Mouse (Mus musculus): ENCODE data around the gene Rgl3. TPM values are rescaled to one million over a fixed set of nuclear protein-coding genes. Genes with fewer than 3 reads are reported as not detected.

Gene Rgl3
- polyA plus RNA-seq, 1 experiment from 2014 or later, result 3.7 TPM

DNA sequence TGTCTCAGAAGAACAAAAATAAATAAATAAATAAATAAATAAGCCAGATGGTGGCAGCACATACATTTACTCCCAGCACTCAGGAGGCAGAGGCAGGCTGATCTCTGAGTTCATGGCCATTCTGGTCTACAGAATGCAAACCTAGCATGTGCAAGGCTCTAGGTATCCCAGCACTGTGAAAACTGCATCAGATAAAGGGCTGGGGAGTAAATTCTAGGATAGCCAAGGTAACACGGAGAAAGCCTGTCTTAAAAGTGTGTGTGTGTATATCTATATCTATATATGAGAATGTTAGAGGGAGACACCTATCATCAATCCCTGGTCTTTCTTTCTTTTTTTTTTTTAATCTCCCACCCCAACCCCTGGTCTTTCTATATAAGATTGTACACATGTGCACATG, 63.7 kb downstream of the Rgl3 start:
- H3K27ac ChIP-seq (ENCODE audit: low read depth, low read length), result no peak overlapping the region
- no peaks in the 10 kb centered on the region for H3K4me1 ChIP-seq (ENCODE audit: control insufficient read depth, insufficient read depth, low read length)
- no peak overlapping the region for H3K4me3 ChIP-seq (ENCODE audit: low read depth, low read length)
- ATAC-seq (ENCODE audit: insufficient read depth, low FRiP score, low TSS enrichment) (no peak), DNase-seq (ENCODE audit: low spot score) (no peak)
- WGBS, result 96% methylated on average over 1 of the region's 1 CpGs
- H3K9ac ChIP-seq (ENCODE audit: low read length), result no peak overlapping the region
- no peak overlapping the region for H3K4me2 ChIP-seq (ENCODE audit: low read depth)
- no peaks in the 10 kb centered on the region for H3K36me3 ChIP-seq (ENCODE audit: control insufficient read depth, insufficient read depth, low read length)
- no peaks in the 10 kb centered on the region for H3K27me3 ChIP-seq (ENCODE audit: control insufficient read depth, insufficient read depth, low read length)
- H3K9me3 ChIP-seq (ENCODE audit: control insufficient read depth, low read length), result no peaks in the 10 kb centered on the region

DNA sequence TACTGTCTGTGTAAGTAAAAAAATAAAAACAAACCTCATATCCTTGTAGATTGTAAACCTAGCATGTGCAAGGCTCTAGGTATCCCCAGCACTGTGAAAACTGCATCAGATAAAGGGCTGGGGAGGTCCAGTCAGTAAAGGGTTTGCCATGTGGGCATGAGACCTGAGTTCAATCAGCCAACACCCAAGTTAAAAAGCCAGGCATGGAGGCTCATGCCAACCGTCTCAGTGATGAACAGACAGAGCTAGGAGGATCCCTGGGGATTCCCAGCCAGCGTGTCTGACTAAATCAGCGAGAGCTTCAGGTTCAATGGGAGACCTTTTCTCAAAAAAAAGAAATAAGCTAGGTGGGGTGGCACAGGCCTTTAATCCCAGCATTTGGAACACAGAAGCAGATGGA, 64.2 kb downstream of the Rgl3 start:
- Histone ChIP-seq H3K27ac (ENCODE audit: low read depth, low read length) (no peak overlapping the region), H3K4me1 (ENCODE audit: control insufficient read depth, insufficient read depth, low read length) (no peaks in the 10 kb centered on the region), H3K4me3 (ENCODE audit: low read depth, low read length) (no peak overlapping the region), H3K4me2 (ENCODE audit: low read depth) (no peak overlapping the region), H3K9me3 (ENCODE audit: control insufficient read depth, low read length) (no peaks in the 10 kb centered on the region), H3K36me3 (ENCODE audit: control insufficient read depth, insufficient read depth, low read length) (no peaks in the 10 kb centered on the region), H3K27me3 (ENCODE audit: control insufficient read depth, insufficient read depth, low read length) (no peaks in the 10 kb centered on the region), H3K9ac (ENCODE audit: low read length) (no peak overlapping the region)
- 90% methylated on average over 3 of the region's 3 CpGs for WGBS
- no peak for DNase-seq (ENCODE audit: low spot score)
- no peak for ATAC-seq (ENCODE audit: insufficient read depth, low FRiP score, low TSS enrichment)

DNA sequence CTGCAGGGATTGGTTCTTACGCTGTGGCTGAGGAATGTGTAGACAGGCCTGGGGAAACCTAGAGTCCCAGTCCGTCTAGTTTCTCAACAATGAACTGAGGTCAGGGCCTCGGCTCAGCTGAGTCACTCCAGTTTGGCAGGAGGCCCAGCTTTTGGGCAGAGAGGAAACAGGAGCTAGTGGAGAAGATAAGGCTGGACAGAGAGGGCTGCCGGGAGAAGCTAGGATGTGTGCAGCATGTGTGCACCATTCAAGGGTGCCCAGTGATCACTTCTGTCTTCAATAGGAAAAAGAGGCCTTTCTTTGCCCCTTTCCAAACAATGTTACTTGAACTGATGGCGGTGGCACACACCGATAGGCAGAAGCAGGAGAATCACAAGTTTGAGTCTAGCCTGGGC, 65.2 kb downstream of the Rgl3 start:
- H3K4me3 ChIP-seq (ENCODE audit: low read depth, low read length), result no peak overlapping the region
- H3K36me3 ChIP-seq (ENCODE audit: control insufficient read depth, insufficient read depth, low read length), result no peaks in the 10 kb centered on the region
- no peak overlapping the region for H3K9ac ChIP-seq (ENCODE audit: low read length)
- 90% methylated on average over 6 of the region's 6 CpGs for WGBS
- no peaks in the 10 kb centered on the region for H3K9me3 ChIP-seq (ENCODE audit: control insufficient read depth, low read length)
- H3K27ac ChIP-seq (ENCODE audit: low read depth, low read length), result no peak overlapping the region
- DNase-seq (ENCODE audit: low spot score) (no peak), ATAC-seq (ENCODE audit: insufficient read depth, low FRiP score, low TSS enrichment) (no peak)
- H3K27me3 ChIP-seq (ENCODE audit: control insufficient read depth, insufficient read depth, low read length), result no peaks in the 10 kb centered on the region
- H3K4me2 ChIP-seq (ENCODE audit: low read depth), result no peak overlapping the region
- no peaks in the 10 kb centered on the region for H3K4me1 ChIP-seq (ENCODE audit: control insufficient read depth, insufficient read depth, low read length)

DNA sequence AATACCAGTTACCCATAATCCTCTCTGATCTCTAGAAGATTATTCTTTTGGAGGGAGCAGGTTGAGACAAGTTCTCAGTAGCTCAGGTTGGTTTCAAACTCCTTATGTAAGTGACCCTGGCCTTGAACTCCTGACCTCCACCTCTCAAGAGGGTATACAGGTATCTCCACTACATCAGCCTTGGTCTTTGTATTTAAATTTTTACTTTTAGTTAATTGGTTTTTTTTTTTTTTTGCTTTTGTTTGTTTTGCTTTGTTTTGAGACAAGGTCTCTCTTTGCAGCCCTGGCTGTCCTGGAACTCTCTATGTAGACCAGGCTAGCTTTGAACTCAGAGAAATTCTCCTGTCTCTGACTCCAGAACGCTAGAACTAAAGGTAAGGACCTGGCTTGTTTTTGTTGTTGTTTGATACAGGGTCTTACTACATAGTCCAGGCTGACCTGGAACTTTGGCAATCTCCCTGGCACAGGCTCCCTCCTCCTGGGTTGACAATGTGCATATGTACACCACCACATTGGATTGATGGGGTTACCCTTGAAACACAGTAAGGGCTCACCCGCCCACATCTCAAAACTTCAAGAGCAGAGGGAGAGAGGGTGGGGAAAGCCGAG, 65.7 kb downstream of the Rgl3 start:
- Histone ChIP-seq H3K27ac (ENCODE audit: low read depth, low read length) (no peak overlapping the region), H3K4me3 (ENCODE audit: low read depth, low read length) (no peak overlapping the region), H3K4me1 (ENCODE audit: control insufficient read depth, insufficient read depth, low read length) (no peaks in the 10 kb centered on the region), H3K36me3 (ENCODE audit: control insufficient read depth, insufficient read depth, low read length) (no peaks in the 10 kb centered on the region), H3K9ac (ENCODE audit: low read length) (no peak overlapping the region), H3K27me3 (ENCODE audit: control insufficient read depth, insufficient read depth, low read length) (no peaks in the 10 kb centered on the region), H3K4me2 (ENCODE audit: low read depth) (no peak overlapping the region), H3K9me3 (ENCODE audit: control insufficient read depth, low read length) (no peaks in the 10 kb centered on the region)
- ATAC-seq (ENCODE audit: insufficient read depth, low FRiP score, low TSS enrichment) (no peak), DNase-seq (ENCODE audit: low spot score) (no peak)
- 79% methylated on average over 3 of the region's 3 CpGs for WGBS

DNA sequence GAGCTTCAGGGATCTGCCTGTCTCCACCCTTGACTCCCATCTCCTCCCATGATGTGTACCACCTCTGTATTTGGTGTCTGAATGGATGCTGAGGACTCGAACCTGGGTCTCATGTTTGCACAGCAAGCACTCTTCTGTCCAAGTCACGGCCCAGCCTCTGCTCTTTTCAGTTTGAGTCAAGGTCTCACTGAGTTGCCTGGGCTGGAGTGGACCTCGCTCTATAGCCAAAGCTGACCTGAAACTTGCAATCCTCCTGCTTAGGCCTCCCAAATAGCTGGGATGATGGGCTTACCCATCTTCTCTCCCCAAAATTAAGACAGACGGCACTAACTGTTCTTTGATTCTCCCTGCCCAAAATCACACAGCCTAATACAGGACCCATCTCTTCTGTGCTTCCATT, 66.2 kb downstream of the Rgl3 start:
- no peak overlapping the region for H3K4me3 ChIP-seq (ENCODE audit: low read depth, low read length)
- no peak for DNase-seq (ENCODE audit: low spot score)
- no peak for ATAC-seq (ENCODE audit: insufficient read depth, low FRiP score, low TSS enrichment)
- WGBS, result 84% methylated on average over 4 of the region's 4 CpGs
- no peaks in the 10 kb centered on the region for H3K4me1 ChIP-seq (ENCODE audit: control insufficient read depth, insufficient read depth, low read length)
- H3K9ac ChIP-seq (ENCODE audit: low read length), result no peak overlapping the region
- no peaks in the 10 kb centered on the region for H3K36me3 ChIP-seq (ENCODE audit: control insufficient read depth, insufficient read depth, low read length)
- H3K27me3 ChIP-seq (ENCODE audit: control insufficient read depth, insufficient read depth, low read length), result no peaks in the 10 kb centered on the region
- no peak overlapping the region for H3K27ac ChIP-seq (ENCODE audit: low read depth, low read length)
- no peak overlapping the region for H3K4me2 ChIP-seq (ENCODE audit: low read depth)
- H3K9me3 ChIP-seq (ENCODE audit: control insufficient read depth, low read length), result no peaks in the 10 kb centered on the region

Other genes starting within 250 kb of the Rgl3 start
- 116 and 117 TPM in 2 replicates for gene Spc24, start 229.1 kb downstream of the Rgl3 start, polyA plus RNA-seq (2014; fragmentation: Nextera tagmentation; extraction: Ambion mirVana)
- 3.7 and 4.5 TPM in 2 replicates for gene Kank2, start 190.7 kb downstream of the Rgl3 start, polyA plus RNA-seq (2014; fragmentation: Nextera tagmentation; extraction: Ambion mirVana)
- gene Angptl8, start 153.9 kb downstream of the Rgl3 start, polyA plus RNA-seq (2014; fragmentation: Nextera tagmentation; extraction: Ambion mirVana), result not detected in 2 replicates
- gene Dock6, start 136.8 kb downstream of the Rgl3 start, polyA plus RNA-seq (2014; fragmentation: Nextera tagmentation; extraction: Ambion mirVana), result 24.7 and 25.4 TPM in 2 replicates
- 11.1 and 12.7 TPM in 2 replicates for gene Rab3d, start 71.3 kb downstream of the Rgl3 start, polyA plus RNA-seq (2014; fragmentation: Nextera tagmentation; extraction: Ambion mirVana)
- gene Ccdc159, start 62.0 kb downstream of the Rgl3 start, polyA plus RNA-seq (2014; fragmentation: Nextera tagmentation; extraction: Ambion mirVana), result 3.6 TPM in 2 replicates
- 35.1 and 35.4 TPM in 2 replicates for gene Tmem205, start 61.9 kb downstream of the Rgl3 start, polyA plus RNA-seq (2014; fragmentation: Nextera tagmentation; extraction: Ambion mirVana)
- gene Plppr2, start 52.4 kb downstream of the Rgl3 start, polyA plus RNA-seq (2014; fragmentation: Nextera tagmentation; extraction: Ambion mirVana), result 27.7 TPM in 2 replicates
- gene Swsap1, start 33.7 kb downstream of the Rgl3 start, polyA plus RNA-seq (2014; fragmentation: Nextera tagmentation; extraction: Ambion mirVana), result 18.9 and 22.5 TPM in 2 replicates
- gene Epor, start 25.9 kb downstream of the Rgl3 start, polyA plus RNA-seq (2014; fragmentation: Nextera tagmentation; extraction: Ambion mirVana), result 4.1 and 5.9 TPM in 2 replicates
- gene Ccdc151, start 13.2 kb upstream of the Rgl3 start, polyA plus RNA-seq (2014; fragmentation: Nextera tagmentation; extraction: Ambion mirVana), result 2.7 and 3.5 TPM in 2 replicates
- 91.4 and 106 TPM in 2 replicates for gene Prkcsh, start 13.4 kb upstream of the Rgl3 start, polyA plus RNA-seq (2014; fragmentation: Nextera tagmentation; extraction: Ambion mirVana)
- gene Elavl3, start 62.6 kb upstream of the Rgl3 start, polyA plus RNA-seq (2014; fragmentation: Nextera tagmentation; extraction: Ambion mirVana), result 64.6 and 69.1 TPM in 2 replicates
- gene Gm49318, start 81.8 kb upstream of the Rgl3 start, polyA plus RNA-seq (2014; fragmentation: Nextera tagmentation; extraction: Ambion mirVana), result not detected in 2 replicates
- 8.2 and 9.5 TPM in 2 replicates for gene Zfp653, start 81.9 kb upstream of the Rgl3 start, polyA plus RNA-seq (2014; fragmentation: Nextera tagmentation; extraction: Ambion mirVana)
- gene Ecsit, start 96.0 kb upstream of the Rgl3 start, polyA plus RNA-seq (2014; fragmentation: Nextera tagmentation; extraction: Ambion mirVana), result 40.1 and 40.4 TPM in 2 replicates
- gene Cnn1, start 109.8 kb upstream of the Rgl3 start, polyA plus RNA-seq (2014; fragmentation: Nextera tagmentation; extraction: Ambion mirVana), result 1.0 and 2.6 TPM in 2 replicates
- gene Elof1, start 127.7 kb upstream of the Rgl3 start, polyA plus RNA-seq (2014; fragmentation: Nextera tagmentation; extraction: Ambion mirVana), result 217 and 221 TPM in 2 replicates
- gene Acp5, start 146.3 kb upstream of the Rgl3 start, polyA plus RNA-seq (2014; fragmentation: Nextera tagmentation; extraction: Ambion mirVana), result 14.9 and 16.8 TPM in 2 replicates
- gene Pigyl, start 167.4 kb upstream of the Rgl3 start, polyA plus RNA-seq (2014; fragmentation: Nextera tagmentation; extraction: Ambion mirVana), result 59.6 and 59.7 TPM in 2 replicates
- gene Zfp872, start 198.6 kb upstream of the Rgl3 start, polyA plus RNA-seq (2014; fragmentation: Nextera tagmentation; extraction: Ambion mirVana), result 0.15 and 0.24 TPM in 2 replicates
- 11.7 and 12.3 TPM in 2 replicates for gene Zfp809, start 236.3 kb upstream of the Rgl3 start, polyA plus RNA-seq (2014; fragmentation: Nextera tagmentation; extraction: Ambion mirVana)

Data from neural tube, embryonic 11.5 days (tissue).